Mouse (Mus musculus): ENCODE measurements around the gene Gm7102.

- TF ChIP-seq CTCF (IDR thresholded peaks at IDR 0.05; ENCODE audit: control insufficient read depth, insufficient read depth, insufficient replicate concordance, low read depth, low read length) (no peak), POLR2A (IDR thresholded peaks at IDR 0.05; ENCODE audit: control insufficient read depth, low read depth, low read length) (no peak)
Observed at GRCm38 (mm10) chr19:61138655-61139054, 37.5 kb downstream of the Gm7102 start.
